ENCODE assay signal across 27 mouse cellular contexts in the genomic region with DNA sequence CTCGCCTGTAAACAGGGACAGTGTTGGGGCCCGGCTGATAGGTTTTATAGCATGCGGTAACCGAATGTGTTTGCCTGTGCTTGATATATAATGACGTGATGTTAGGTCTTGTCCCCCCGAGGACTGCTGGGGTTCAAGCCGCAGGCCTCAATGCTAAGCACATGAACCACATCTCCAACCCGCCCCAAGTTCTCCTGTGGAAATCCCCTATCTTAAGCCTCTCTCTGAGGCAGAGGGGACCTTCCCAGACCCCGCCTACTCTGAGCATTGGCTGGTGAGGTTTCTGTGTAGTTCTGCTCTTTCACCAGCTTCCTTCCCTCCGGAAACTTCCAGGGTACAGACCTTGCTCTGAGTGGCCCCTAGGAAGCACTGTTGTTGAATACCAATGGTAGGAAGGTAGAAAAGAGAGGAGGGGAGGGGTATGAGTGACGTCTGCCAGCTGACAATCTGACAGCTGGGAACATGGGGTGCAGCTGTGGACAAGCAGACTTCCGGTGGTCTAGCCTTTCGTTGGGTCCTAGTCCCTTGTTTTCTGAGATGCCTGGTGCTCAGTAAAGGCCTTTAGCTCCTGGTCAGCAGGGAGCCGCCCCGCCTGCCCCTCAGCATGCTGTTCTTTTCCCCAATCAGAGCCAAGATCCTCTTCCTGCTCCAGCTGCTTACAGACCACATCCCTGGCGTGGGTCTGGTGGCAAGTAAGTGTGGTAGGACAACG. TPM values are rescaled to one million over a fixed set of nuclear protein-coding genes. Genes with fewer than 3 reads are reported as not detected.
DNase-seq lines count a peak whose midpoint lies in the region; ATAC-seq and TF ChIP-seq lines count a peak whose summit lies in the region.
"Had no signal": no experiment of that assay in that cellular context is flagged by ENCODE, and none has a peak within 500 bp of the region (broad histone marks: within the 10 kb centered on the region; RNA-seq: fewer than 3 reads in every experiment).

No protein-coding gene starts in this region.

- peak overlapping the region; percentile 30; the same call in 1 of the 2 replicates for H3K27ac ChIP-seq in hindbrain, embryonic 12.5 days
- no peak overlapping the region for H3K27ac ChIP-seq in hindbrain, embryonic 11.5 days (ENCODE audit: low read depth, low read length)
- H3K27ac ChIP-seq in testis, adult 2 months (ENCODE audit: control insufficient read depth, insufficient read depth, low read depth, low read length) = peak overlapping the region; percentile 46
- H3K27ac ChIP-seq: heart, adult 2 months; heart, embryonic 13.5 days; hindbrain, embryonic 14.5 days; limb, embryonic 12.5 days had no signal

- no peak overlapping the region for H3K9ac ChIP-seq in hindbrain, embryonic 12.5 days
- no peak overlapping the region for H3K9ac ChIP-seq in hindbrain, embryonic 11.5 days (ENCODE audit: low read depth, low read length)
- H3K9ac ChIP-seq: forebrain, postnatal 0 days; heart, embryonic 13.5 days; hindbrain, embryonic 14.5 days; intestine, embryonic 15.5 days; liver, postnatal 0 days had no signal

- 80% methylated on average over 17 of the region's 17 CpGs for WGBS in hindbrain, embryonic 12.5 days
- 80% methylated on average over 17 of the region's 17 CpGs for WGBS in hindbrain, embryonic 11.5 days

- TF ChIP-seq CTCF in testis, adult 2 months (IDR thresholded peaks at IDR 0.05; ENCODE audit: control insufficient read depth, insufficient read depth, insufficient replicate concordance, low read depth, low read length) = no peak

- no peak for ATAC-seq in hindbrain, embryonic 12.5 days (ENCODE audit: low FRiP score)
- no peak for ATAC-seq in hindbrain, embryonic 11.5 days (ENCODE audit: low FRiP score)
- ATAC-seq in activated CD4-positive, CD25-positive, alpha-beta regulatory T cell, adult 4 months = peak; percentile 43
- ATAC-seq: forebrain, postnatal 0 days; intestine, embryonic 15.5 days; liver, postnatal 0 days; lung, postnatal 0 days; Patski had no signal

- no peak for DNase-seq in hindbrain, embryonic 11.5 days (ENCODE audit: low spot score)
- no peak for DNase-seq in testis, postnatal 10 days (ENCODE audit: low spot score)
- DNase-seq in ovary, adult 18-20 months (ENCODE audit: low spot score) = no peak
- DNase-seq in left cerebral cortex, postnatal 14 days (ENCODE audit: low spot score in 2 of 2) = no peak
- DNase-seq: adrenal gland, adult 2 months; forebrain, postnatal 0 days; gastrocnemius, postnatal 25 days; heart, adult 2 months; kidney, adult 9 months; layer of hippocampus, postnatal 36 days; liver, postnatal 0 days; right cerebral cortex, postnatal 14 days; spleen, adult 18-20 months; thymus, postnatal 36 days had no signal

- no peaks in the 10 kb centered on the region for H3K27me3 ChIP-seq in hindbrain, embryonic 12.5 days
- no peaks in the 10 kb centered on the region for H3K27me3 ChIP-seq in hindbrain, embryonic 11.5 days (ENCODE audit: control insufficient read depth, insufficient read depth, low read length)
- no peaks in the 10 kb centered on the region for H3K27me3 ChIP-seq in testis, adult 2 months (ENCODE audit: control insufficient read depth, insufficient read depth, low read length)
- H3K27me3 ChIP-seq: heart, embryonic 13.5 days; intestine, embryonic 15.5 days; limb, embryonic 12.5 days; Patski had no signal

- H3K9me3 ChIP-seq in hindbrain, embryonic 12.5 days (replicated peaks) = no peaks in the 10 kb centered on the region
- H3K9me3 ChIP-seq in hindbrain, embryonic 11.5 days (ENCODE audit: control insufficient read depth, low read length) = no peaks in the 10 kb centered on the region
- H3K9me3 ChIP-seq: heart, embryonic 13.5 days; intestine, embryonic 15.5 days; limb, embryonic 12.5 days had no signal

- TF ChIP-seq POLR2A in testis, adult 2 months (IDR thresholded peaks at IDR 0.05; ENCODE audit: control insufficient read depth, low read depth, low read length) = no peak

- H3K4me2 ChIP-seq in hindbrain, embryonic 12.5 days (replicated peaks) = no peak overlapping the region
- H3K4me2 ChIP-seq in hindbrain, embryonic 11.5 days (replicated peaks; ENCODE audit: low read depth, low read length) = no peak overlapping the region
- H3K4me2 ChIP-seq: heart, embryonic 13.5 days; hindbrain, embryonic 14.5 days; intestine, embryonic 15.5 days; limb, embryonic 12.5 days; liver, embryonic 11.5 days; midbrain, embryonic 11.5 days had no signal

- peaks cover 9% of the 10 kb centered on the region for H3K4me1 ChIP-seq in hindbrain, embryonic 12.5 days
- H3K4me1 ChIP-seq in hindbrain, embryonic 11.5 days (replicated peaks; ENCODE audit: control insufficient read depth, insufficient read depth, low read length) = peaks cover 4% of the 10 kb centered on the region; the same call in 1 of the 2 replicates
- peaks cover 4% of the 10 kb centered on the region for H3K4me1 ChIP-seq in testis, adult 2 months (ENCODE audit: control insufficient read depth, insufficient read depth, low read length)

- H3K36me3 ChIP-seq in hindbrain, embryonic 12.5 days = peaks cover 76% of the 10 kb centered on the region
- peaks cover 10% of the 10 kb centered on the region for H3K36me3 ChIP-seq in hindbrain, embryonic 11.5 days (ENCODE audit: control insufficient read depth, insufficient read depth, low read length)
- no peaks in the 10 kb centered on the region; the same call in 1 of the 2 replicates for H3K36me3 ChIP-seq in testis, adult 2 months (ENCODE audit: control insufficient read depth, insufficient read depth, low read length)

- intact Hi-C loops in left cerebral cortex, postnatal 14 days (cut with DNase I) = loop anchor here (10.0 kb wide), 1 partner anchor 395 kb away; no protein-coding TSS in a partner anchor

- H3K4me3 ChIP-seq in hindbrain, embryonic 12.5 days = no peak overlapping the region
- H3K4me3 ChIP-seq in hindbrain, embryonic 11.5 days (ENCODE audit: low read depth, low read length) = no peak overlapping the region
- peak overlapping the region; percentile 78 for H3K4me3 ChIP-seq in testis, adult 2 months (ENCODE audit: control insufficient read depth, low read depth, low read length)
- H3K4me3 ChIP-seq: heart, adult 2 months; heart, embryonic 13.5 days; intestine, embryonic 15.5 days; limb, embryonic 12.5 days had no signal

RNA-seq across cellular contexts. Expression of gene 1700029I15Rik, which starts 2.4 kb away (rescaled TPM):
- polyA plus RNA-seq in hindbrain, embryonic 12.5 days (2016; fragmentation: Nextera tagmentation; extraction: Ambion mirVana) = 7.6 and 8.1 TPM in 2 replicates
- 2.4 and 3.3 TPM in 2 replicates for polyA plus RNA-seq in hindbrain, embryonic 11.5 days (2014; fragmentation: Nextera tagmentation; extraction: Ambion mirVana)
- 565 and 772 TPM in 2 replicates for polyA plus RNA-seq in testis, adult 2 months (2012; rRNA removed)
- 1 to 10 TPM; 1.1 to 1.2 TPM for polyA plus RNA-seq in activated CD4-positive, CD25-positive, alpha-beta regulatory T cell, adult 4 months (2017; shearing (Covaris generic))
- 1 to 10 TPM; 2.9 to 4.0 TPM for total RNA-seq in left cerebral cortex, postnatal 14 days (2021)

RNA-seq across cellular contexts. Expression of gene Large2, which starts 5.3 kb away (rescaled TPM):
- 5.4 and 7.0 TPM in 2 replicates for polyA plus RNA-seq in hindbrain, embryonic 12.5 days (2016; fragmentation: Nextera tagmentation; extraction: Ambion mirVana)
- 4.0 and 4.7 TPM in 2 replicates for polyA plus RNA-seq in hindbrain, embryonic 11.5 days (2014; fragmentation: Nextera tagmentation; extraction: Ambion mirVana)
- polyA plus RNA-seq in testis, adult 2 months (2012; rRNA removed) = 11.2 and 11.8 TPM in 2 replicates
- not detected for polyA plus RNA-seq in activated CD4-positive, CD25-positive, alpha-beta regulatory T cell, adult 4 months (2017; shearing (Covaris generic))
- total RNA-seq in left cerebral cortex, postnatal 14 days (2021) = under 1 TPM; 0.42 to 0.77 TPM
- total RNA-seq: heart, adult 2 months; monocyte, adult 5-6 weeks had no signal

RNA-seq across cellular contexts. Expression of gene Pex16, which starts 5.5 kb away (rescaled TPM):
- polyA plus RNA-seq in hindbrain, embryonic 12.5 days (2016; fragmentation: Nextera tagmentation; extraction: Ambion mirVana) = 23.1 and 25.0 TPM in 2 replicates
- polyA plus RNA-seq in hindbrain, embryonic 11.5 days (2014; fragmentation: Nextera tagmentation; extraction: Ambion mirVana) = 18.4 and 20.8 TPM in 2 replicates
- polyA plus RNA-seq in testis, adult 2 months (2012; rRNA removed) = 89.9 and 91.5 TPM in 2 replicates
- polyA plus RNA-seq in activated CD4-positive, CD25-positive, alpha-beta regulatory T cell, adult 4 months (2017; shearing (Covaris generic)) = 10 to 100 TPM; 40.0 to 59.3 TPM
- 10 to 100 TPM; 36.5 to 41.2 TPM for total RNA-seq in left cerebral cortex, postnatal 14 days (2021)

RNA-seq across cellular contexts. Expression of gene Mapk8ip1, which starts 21.1 kb away (rescaled TPM):
- 112 and 115 TPM in 2 replicates for polyA plus RNA-seq in hindbrain, embryonic 12.5 days (2016; fragmentation: Nextera tagmentation; extraction: Ambion mirVana)
- polyA plus RNA-seq in hindbrain, embryonic 11.5 days (2014; fragmentation: Nextera tagmentation; extraction: Ambion mirVana) = 33.3 and 39.0 TPM in 2 replicates
- polyA plus RNA-seq in testis, adult 2 months (2012; rRNA removed) = 23.2 and 28.4 TPM in 2 replicates
- under 1 TPM; 0.36 to 0.45 TPM for polyA plus RNA-seq in activated CD4-positive, CD25-positive, alpha-beta regulatory T cell, adult 4 months (2017; shearing (Covaris generic))
- total RNA-seq in left cerebral cortex, postnatal 14 days (2021) = 100 to 1,000 TPM; 392 to 397 TPM
- total RNA-seq: megakaryocyte progenitor cell, adult 5-6 weeks; monocyte, adult 5-6 weeks had no signal

RNA-seq across cellular contexts. Expression of gene Cry2, which starts 53.9 kb away (rescaled TPM):
- 38.1 and 39.9 TPM in 2 replicates for polyA plus RNA-seq in hindbrain, embryonic 12.5 days (2016; fragmentation: Nextera tagmentation; extraction: Ambion mirVana)
- polyA plus RNA-seq in hindbrain, embryonic 11.5 days (2014; fragmentation: Nextera tagmentation; extraction: Ambion mirVana) = 21.5 and 22.1 TPM in 2 replicates
- polyA plus RNA-seq in testis, adult 2 months (2012; rRNA removed) = 20.4 and 22.0 TPM in 2 replicates
- 1 to 10 TPM; 4.2 to 6.3 TPM for polyA plus RNA-seq in activated CD4-positive, CD25-positive, alpha-beta regulatory T cell, adult 4 months (2017; shearing (Covaris generic))
- 100 to 1,000 TPM; 109 to 116 TPM for total RNA-seq in left cerebral cortex, postnatal 14 days (2021)

Comparison
In these comparisons a context has a peak if more than half of its experiments do, and no peak if none do; other contexts are left out.
1. RNA of gene 1700029I15Rik, which starts 2.4 kb away (polyA plus RNA-seq): 565 to 772 TPM in testis, adult 2 months; 7.6 to 8.1 TPM in hindbrain, embryonic 12.5 days, 2.4 to 3.3 TPM in hindbrain, embryonic 11.5 days and 1.1 to 1.2 TPM in activated CD4-positive, CD25-positive, alpha-beta regulatory T cell, adult 4 months; every median in the first group is over 10 times any median in the second.